Mouse (Mus musculus) testis, adult 2 months (tissue): ENCODE data around the gene Spn.

ENCODE experiments used
- CTCF ChIP-seq: fragments of 200-500 bp; IDR thresholded peaks from 2 replicates; pipeline ENCODE4 v1.5.1; 2012; ENCODE audit warnings: low read depth, mild to moderate bottlenecking, inconsistent platforms, low read length, moderate library complexity; ENCODE audit not compliant: control insufficient read depth, insufficient read depth, insufficient replicate concordance
- POLR2A ChIP-seq: fragments of 200-500 bp; IDR thresholded peaks from 2 replicates; pipeline ENCODE4 v1.6.1; 2012; ENCODE audit warnings: low read depth, mild to moderate bottlenecking, inconsistent platforms, low read length, moderate library complexity; ENCODE audit not compliant: control insufficient read depth

GRCm38 (mm10) chr7:127111461-127111860 lies 26.2 kb downstream of the Spn start:
- peak; percentile 87; the same call in 1 of the 2 replicates for TF ChIP-seq CTCF
- no peak for TF ChIP-seq POLR2A
